Mouse (Mus musculus) lung, postnatal 0 days (tissue): ENCODE data around the gene Pdlim7. TPM values are rescaled to one million over a fixed set of nuclear protein-coding genes. Genes with fewer than 3 reads are reported as not detected.

Source experiments
- ATAC-seq: fragments of 200-750 bp; cut with Nextera tagmentation; 2 replicates; pipeline ENCODE4 v1.8.0; 2017; ENCODE audit warnings: moderate library complexity
- DNase-seq: peaks from one replicate; pipeline ENCODE4 v3.0.0-alpha.2; 2016; ENCODE audit warnings: low spot score
- H3K27ac ChIP-seq: fragments of 300-500 bp; sonication (generic); 2 replicates; pipeline ENCODE4 v1.5.1; 2014; ENCODE audit warnings: antibody characterized with exemption, mild to moderate bottlenecking, low read length, mixed read lengths
- H3K27me3 ChIP-seq: fragments of 300-500 bp; sonication (generic); replicated peaks from 2 replicates; pipeline ENCODE4 v1.6.1; 2014; ENCODE audit warnings: low read length, mixed read lengths; ENCODE audit not compliant: insufficient read depth
- H3K36me3 ChIP-seq: fragments of 300-500 bp; sonication (generic); 2 replicates; pipeline ENCODE4 v1.6.1; 2014; ENCODE audit warnings: low read length, mixed read lengths; ENCODE audit not compliant: insufficient read depth
- H3K4me1 ChIP-seq: fragments of 300-500 bp; sonication (generic); 2 replicates; pipeline ENCODE4 v1.6.1; 2014; ENCODE audit warnings: antibody characterized with exemption, low read depth, low read length, mixed read lengths; ENCODE audit not compliant: insufficient read depth
- H3K4me2 ChIP-seq: fragments of 300-500 bp; sonication (generic); replicated peaks from 2 replicates; pipeline ENCODE4 v1.6.1; 2014; ENCODE audit warnings: low read depth, mild to moderate bottlenecking, low read length, moderate library complexity, mixed read lengths
- H3K4me3 ChIP-seq: fragments of 300-500 bp; sonication (generic); 2 replicates; pipeline ENCODE4 v1.5.1; 2014; ENCODE audit warnings: low read depth, low read length
- H3K9ac ChIP-seq: fragments of 300-500 bp; sonication (generic); replicated peaks from 2 replicates; pipeline ENCODE4 v1.6.1; 2014; ENCODE audit warnings: low read depth, mild to moderate bottlenecking
- H3K9me3 ChIP-seq: fragments of 300-500 bp; sonication (generic); 2 replicates; pipeline ENCODE4 v1.6.1; 2016; ENCODE audit warnings: low read length, mixed read lengths
- CTCF ChIP-seq: IDR thresholded peaks from 2 replicates; pipeline ENCODE4 v1.5.1; 2016; ENCODE audit warnings: antibody characterized with exemption, mild to moderate bottlenecking
- EP300 ChIP-seq: IDR thresholded peaks from 2 replicates; pipeline ENCODE4 v1.6.1; 2016; ENCODE audit warnings: antibody characterized with exemption, mild to moderate bottlenecking, control low read depth
- WGBS: fragments of 180-500 bp; shearing (Covaris S2); extraction: QIAGEN DNeasy Blood & Tissue Kit; methylation state at CpG from one replicate; pipeline ENCODE4 v1.1.7; 2014; 5-methylcytosine and 5-hydroxymethylcytosine counted together
- polyA plus RNA-seq: library from polyadenylated mRNA; unstranded; fragments of >200 nt; fragmentation: Nextera tagmentation; extraction: Ambion mirVana; gene quantifications from 2 replicates; pipeline ENCODE4 v1.2.1, GENCODE M21; 2015

Pdlim7 gene
- polyA plus RNA-seq, 1 experiment from 2014 or later: 111 TPM

GRCm38 (mm10) chr13:55462965-55463364 is 50.5 kb downstream of the Pdlim7 start:
- Histone ChIP-seq H3K27me3 (no peaks in the 10 kb centered on the region), H3K36me3 (peaks cover 14% of the 10 kb centered on the region; the same call in 1 of the 2 replicates), H3K4me2 (no peak overlapping the region), H3K9me3 (no peaks in the 10 kb centered on the region), H3K9ac (no peak overlapping the region), H3K4me1 (peaks cover 10% of the 10 kb centered on the region; the same call in 1 of the 2 replicates), H3K27ac (no peak overlapping the region), H3K4me3 (no peak overlapping the region)
- DNase-seq (no peak), ATAC-seq (no peak)
- TF ChIP-seq CTCF (no peak), EP300 (no peak)
- WGBS: 32% methylated on average over 2 of the region's 2 CpGs

DNA sequence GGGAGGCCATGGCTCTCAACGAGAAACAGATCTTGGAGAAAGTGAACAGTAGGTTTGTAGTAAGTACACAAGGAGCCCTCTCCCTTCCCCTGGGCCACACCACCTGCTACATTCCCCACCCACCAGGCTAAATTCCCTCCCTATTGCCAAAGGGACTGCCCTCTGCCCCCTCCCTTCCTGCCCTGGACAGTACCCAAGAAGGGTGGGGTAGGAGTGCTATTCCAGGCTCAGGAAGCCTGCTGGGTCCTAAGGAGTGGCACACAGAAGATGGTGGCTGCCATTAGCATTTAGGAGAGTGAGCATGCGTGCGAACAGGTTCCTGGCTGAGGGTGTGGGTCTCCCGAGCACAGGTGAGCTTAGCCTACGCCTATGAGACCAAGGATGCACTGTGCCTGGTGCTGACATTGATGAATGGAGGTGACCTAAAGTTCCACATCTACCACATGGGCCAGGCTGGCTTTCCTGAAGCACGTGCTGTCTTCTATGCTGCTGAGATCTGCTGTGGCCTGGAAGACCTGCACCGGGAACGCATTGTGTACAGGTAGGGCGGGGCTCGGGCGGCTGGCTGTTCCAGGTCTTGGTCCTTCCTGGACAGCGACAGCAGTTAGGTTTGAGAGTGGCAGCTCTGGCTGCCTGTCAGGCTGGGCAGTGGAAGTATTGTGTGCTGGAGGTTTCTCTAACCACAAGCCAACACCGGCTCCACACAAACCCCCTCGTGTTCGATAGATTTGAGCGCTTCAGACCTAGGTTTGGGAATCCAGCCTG is 61.5 kb downstream of the Pdlim7 start:
- Histone ChIP-seq H3K4me3 (no peak overlapping the region), H3K27me3 (no peaks in the 10 kb centered on the region), H3K4me1 (no peaks in the 10 kb centered on the region; the same call in 1 of the 2 replicates), H3K36me3 (peaks cover 19% of the 10 kb centered on the region; the same call in 1 of the 2 replicates), H3K9ac (no peak overlapping the region), H3K9me3 (no peaks in the 10 kb centered on the region), H3K4me2 (no peak overlapping the region), H3K27ac (no peak overlapping the region)
- TF ChIP-seq CTCF (no peak), EP300 (no peak)
- peak; percentile 31 for DNase-seq
- 88% methylated on average over 16 of the region's 16 CpGs for WGBS
- ATAC-seq: peak; percentile 53

GRCm38 (mm10) chr13:55451296-55451695 is 62.2 kb downstream of the Pdlim7 start:
- H3K36me3 ChIP-seq: peaks cover 19% of the 10 kb centered on the region; the same call in 1 of the 2 replicates
- H3K27ac ChIP-seq: no peak overlapping the region
- 81% methylated on average over 10 of the region's 10 CpGs for WGBS
- peaks cover 2% of the 10 kb centered on the region; the same call in 1 of the 2 replicates for H3K4me1 ChIP-seq
- H3K9me3 ChIP-seq: no peaks in the 10 kb centered on the region
- H3K9ac ChIP-seq: no peak overlapping the region
- H3K4me2 ChIP-seq: no peak overlapping the region
- DNase-seq: no peak
- no peak overlapping the region for H3K4me3 ChIP-seq
- H3K27me3 ChIP-seq: no peaks in the 10 kb centered on the region
- TF ChIP-seq EP300 (no peak), CTCF (no peak)
- ATAC-seq: no peak

- no peak for TF ChIP-seq CTCF
- ATAC-seq (peak; percentile 20; the same call in 1 of the 2 replicates), DNase-seq (no peak)
- Histone ChIP-seq H3K27me3 (no peaks in the 10 kb centered on the region), H3K4me3 (no peak overlapping the region), H3K27ac (no peak overlapping the region), H3K36me3 (peaks cover 19% of the 10 kb centered on the region; the same call in 1 of the 2 replicates), H3K4me1 (peaks cover 9% of the 10 kb centered on the region; the same call in 1 of the 2 replicates), H3K4me2 (no peak overlapping the region), H3K9me3 (no peaks in the 10 kb centered on the region), H3K9ac (no peak overlapping the region)
- 78% methylated on average over 11 of the region's 11 CpGs for WGBS
Measured at GRCm38 (mm10) chr13:55450511-55450980, 62.9 kb downstream of the Pdlim7 start.

DNA sequence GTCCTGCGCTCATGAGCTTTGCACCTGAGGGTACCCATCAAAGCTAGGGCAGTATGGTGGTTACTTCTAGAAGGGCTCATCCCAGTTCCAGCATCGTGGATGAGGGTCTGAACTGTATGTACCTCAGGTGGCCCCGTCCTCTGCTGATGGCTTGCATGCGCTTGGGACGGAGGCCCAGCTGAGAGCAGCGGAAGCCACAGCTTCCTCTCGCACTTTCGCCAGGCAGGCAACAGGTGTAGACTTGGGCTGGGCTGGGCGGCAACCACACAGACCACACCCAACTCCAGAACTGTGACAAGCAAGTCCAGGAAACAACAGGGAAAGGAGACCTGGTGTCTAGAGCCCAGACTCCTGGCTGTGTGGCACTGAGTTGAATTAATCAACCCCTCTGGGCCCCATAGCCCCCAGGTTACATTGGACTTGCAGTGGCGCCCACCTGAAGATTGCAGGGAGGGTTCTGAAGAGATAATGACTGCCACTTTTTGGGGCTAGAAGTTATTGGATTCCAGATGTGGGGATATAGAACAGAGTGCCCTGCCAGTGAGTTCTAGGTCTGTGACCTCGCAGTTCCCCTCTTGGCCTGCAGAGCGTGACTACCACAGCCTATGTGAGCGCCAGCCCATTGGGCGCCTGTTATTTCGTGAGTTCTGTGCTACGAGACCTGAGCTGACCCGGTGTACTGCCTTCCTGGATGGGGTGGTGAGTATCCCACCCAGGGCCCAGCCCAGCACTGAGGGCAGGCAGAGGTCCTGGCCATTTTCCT is 63.6 kb downstream of the Pdlim7 start:
- Histone ChIP-seq H3K9me3 (no peaks in the 10 kb centered on the region), H3K4me1 (peaks cover 10% of the 10 kb centered on the region; the same call in 1 of the 2 replicates), H3K9ac (no peak overlapping the region), H3K4me3 (no peak overlapping the region), H3K27me3 (no peaks in the 10 kb centered on the region), H3K27ac (no peak overlapping the region), H3K4me2 (no peak overlapping the region), H3K36me3 (peaks cover 19% of the 10 kb centered on the region; the same call in 1 of the 2 replicates)
- DNase-seq (no peak), ATAC-seq (no peak)
- 85% methylated on average over 17 of the region's 17 CpGs for WGBS
- TF ChIP-seq EP300 (no peak), CTCF (peak; percentile 33)

- no peaks in the 10 kb centered on the region for H3K27me3 ChIP-seq
- DNase-seq (no peak), ATAC-seq (no peak)
- H3K36me3 ChIP-seq: peaks cover 16% of the 10 kb centered on the region; the same call in 1 of the 2 replicates
- TF ChIP-seq CTCF (no peak), EP300 (no peak)
- H3K9me3 ChIP-seq: no peaks in the 10 kb centered on the region
- no peak overlapping the region for H3K4me2 ChIP-seq
- no peak overlapping the region for H3K9ac ChIP-seq
- no peak overlapping the region for H3K27ac ChIP-seq
- H3K4me3 ChIP-seq: no peak overlapping the region
- 89% methylated on average over 9 of the region's 9 CpGs for WGBS
- peaks cover 10% of the 10 kb centered on the region; the same call in 1 of the 2 replicates for H3K4me1 ChIP-seq
Measured at GRCm38 (mm10) chr13:55449205-55449604, 64.3 kb downstream of the Pdlim7 start.
